Mouse (Mus musculus): Measurements from ENCODE around the gene Prkg1.

- TF ChIP-seq CHD2 (IDR thresholded peaks at IDR 0.05; ENCODE audit: low read depth, low read length): peak; percentile 74; the same call in 1 of the 2 replicates
- TF ChIP-seq MAFK (IDR thresholded peaks at IDR 0.05; ENCODE audit: insufficient read depth, low read depth, low read length): no peak
- no peak for TF ChIP-seq ZC3H11A (IDR thresholded peaks at IDR 0.05; ENCODE audit: borderline replicate concordance, low read depth, low read length)
- TF ChIP-seq HCFC1 (IDR thresholded peaks at IDR 0.05; ENCODE audit: borderline replicate concordance, insufficient read depth, low read length): peak; percentile 92
Measured at GRCm38 (mm10) chr19:31082662-31083429, 682.0 kb downstream of the Prkg1 start, which contains the start of gene Cstf2t.

Data from ES-E14 (cell line).